Mouse (Mus musculus) liver, embryonic 14.5 days (tissue): ENCODE measurements around the gene Polr3b. TPM values are rescaled to one million over a fixed set of nuclear protein-coding genes. Genes with fewer than 3 reads are reported as not detected.

Source experiments
- ATAC-seq: fragments of 200-750 bp; cut with Nextera tagmentation; 2 replicates; pipeline ENCODE4 v1.8.0; 2017; ENCODE audit warnings: moderate number of reproducible peaks, mild to moderate bottlenecking, moderate library complexity; ENCODE audit not compliant: insufficient read depth
- DNase-seq, 3 experiments: peaks; one replicate each; pipeline ENCODE4 v3.0.0-alpha.2; 2012 to 2013; ENCODE audit warnings: low read depth in 3 of 3, low spot score in 3 of 3
- H3K27ac ChIP-seq: fragments of 300-500 bp; sonication (generic); 2 replicates; pipeline ENCODE4 v1.5.1; 2014; ENCODE audit warnings: moderate library complexity, mild to moderate bottlenecking, control low read depth, inconsistent platforms
- H3K27me3 ChIP-seq: fragments of 300-500 bp; sonication (generic); 2 replicates; pipeline ENCODE4 v1.6.1; 2014; ENCODE audit warnings: mild to moderate bottlenecking, low read length, moderate library complexity; ENCODE audit not compliant: control insufficient read depth, insufficient read depth
- H3K36me3 ChIP-seq: fragments of 300-500 bp; sonication (generic); replicated peaks from 2 replicates; pipeline ENCODE4 v1.6.1; 2014; ENCODE audit warnings: low read depth; ENCODE audit not compliant: control insufficient read depth, insufficient read depth
- H3K4me1 ChIP-seq, 2 experiments: fragments of 200-500 bp in 1 of 2; fragments of 300-500 bp in 1 of 2; sonication (generic) in 1 of 2; replicated peaks; 2 replicates each; pipeline ENCODE4 v1.6.1; 2012 to 2014; ENCODE audit warnings: antibody characterized with exemption in 1 of 2, inconsistent platforms in 1 of 2, low read length in 1 of 2; ENCODE audit not compliant: control insufficient read depth in 2 of 2, insufficient read depth in 2 of 2
- H3K4me2 ChIP-seq: fragments of 300-500 bp; sonication (generic); 2 replicates; pipeline ENCODE4 v1.6.1; 2014; ENCODE audit warnings: low read depth, mild to moderate bottlenecking, control low read depth, moderate library complexity
- H3K4me3 ChIP-seq, 2 experiments: fragments of 200-500 bp in 1 of 2; fragments of 300-500 bp in 1 of 2; sonication (generic) in 1 of 2; 2 replicates each; pipeline ENCODE4 v1.5.1; 2012 to 2014; ENCODE audit warnings: low read depth in 2 of 2, low read length in 2 of 2, mild to moderate bottlenecking in 2 of 2, control low read depth in 1 of 2, inconsistent platforms in 1 of 2, moderate library complexity in 1 of 2; ENCODE audit not compliant: insufficient read depth in 1 of 2
- H3K9ac ChIP-seq: fragments of 300-500 bp; sonication (generic); replicated peaks from 2 replicates; pipeline ENCODE4 v1.6.1; 2014; ENCODE audit warnings: mild to moderate bottlenecking, control low read depth, moderate library complexity
- H3K9me3 ChIP-seq: fragments of 300-500 bp; sonication (generic); 2 replicates; pipeline ENCODE4 v1.6.1; 2016; ENCODE audit warnings: low read length, mixed read lengths; ENCODE audit not compliant: control insufficient read depth
- CTCF ChIP-seq: IDR thresholded peaks from 2 replicates; pipeline ENCODE4 v1.5.1; 2016; ENCODE audit warnings: antibody characterized with exemption, low read depth, control low read depth
- EP300 ChIP-seq: IDR thresholded peaks from 2 replicates; pipeline ENCODE4 v1.6.1; 2016; ENCODE audit warnings: antibody characterized with exemption, low read depth
- WGBS: fragments of 180-500 bp; shearing (Covaris S2); extraction: QIAGEN DNeasy Blood & Tissue Kit; methylation state at CpG from one replicate; pipeline ENCODE4 v1.1.7; 2014; ENCODE audit not compliant: insufficient replicate concordance; 5-methylcytosine and 5-hydroxymethylcytosine counted together
- polyA plus RNA-seq, 2 experiments: library from polyadenylated mRNA; depleted of rRNA in 1 of 2; stranded (reverse) in 1 of 2; unstranded in 1 of 2; fragments of >200 nt; fragmentation: Nextera tagmentation in 1 of 2; extraction: Ambion mirVana in 1 of 2; gene quantifications; 2 replicates each; pipeline versions ENCODE4 v1.2.1 to v1.2.3; 2012 to 2014

Polr3b gene
- polyA plus RNA-seq, 2 experiments: 3.7 to 5.8 TPM

- Histone ChIP-seq H3K27me3 (no peaks in the 10 kb centered on the region), H3K4me1 (no peaks in the 10 kb centered on the region), H3K36me3 (no peaks in the 10 kb centered on the region; the same call in 1 of the 2 replicates), H3K27ac (no peak overlapping the region), H3K9ac (no peak overlapping the region), H3K4me3 (no peak overlapping the region), H3K4me2 (no peak overlapping the region), H3K9me3 (no peaks in the 10 kb centered on the region)
- TF ChIP-seq CTCF (no peak), EP300 (no peak)
- no peak for DNase-seq
- 55% methylated on average over 3 of the region's 3 CpGs for WGBS
- ATAC-seq: no peak
Measured at GRCm38 (mm10) chr10:84597127-84597785, 24.8 kb upstream of the Polr3b start.

- Histone ChIP-seq H3K4me1 (no peaks in the 10 kb centered on the region), H3K27me3 (no peaks in the 10 kb centered on the region), H3K9me3 (no peaks in the 10 kb centered on the region), H3K27ac (no peak overlapping the region), H3K4me3 (no peak overlapping the region), H3K36me3 (no peaks in the 10 kb centered on the region), H3K4me2 (no peak overlapping the region), H3K9ac (no peak overlapping the region)
- TF ChIP-seq EP300: no peak
- TF ChIP-seq CTCF: peak; percentile 27; the same call in 1 of the 2 replicates
- DNase-seq (no peak), ATAC-seq (no peak)
- 55% methylated on average over 1 of the region's 1 CpGs for WGBS
Measured at GRCm38 (mm10) chr10:84598172-84598571, 23.9 kb upstream of the Polr3b start.

- Histone ChIP-seq H3K4me3 (no peak overlapping the region), H3K27me3 (no peaks in the 10 kb centered on the region), H3K9me3 (no peaks in the 10 kb centered on the region), H3K4me2 (no peak overlapping the region), H3K9ac (no peak overlapping the region), H3K36me3 (no peaks in the 10 kb centered on the region; the same call in 1 of the 2 replicates), H3K27ac (no peak overlapping the region), H3K4me1 (no peaks in the 10 kb centered on the region)
- ATAC-seq: no peak
- no peak for DNase-seq
- WGBS: 60% methylated on average over 6 of the region's 6 CpGs
- TF ChIP-seq CTCF: no peak
- TF ChIP-seq EP300: no peak
Measured at GRCm38 (mm10) chr10:84600136-84600535, 22.0 kb upstream of the Polr3b start.

- H3K36me3 ChIP-seq: no peaks in the 10 kb centered on the region; the same call in 1 of the 2 replicates
- H3K27ac ChIP-seq: no peak overlapping the region
- WGBS: 17% methylated on average over 1 of the region's 1 CpGs
- H3K4me1 ChIP-seq: no peaks in the 10 kb centered on the region
- DNase-seq: no peak
- no peak for ATAC-seq
- no peaks in the 10 kb centered on the region for H3K9me3 ChIP-seq
- H3K4me2 ChIP-seq: no peak overlapping the region
- no peak for TF ChIP-seq CTCF
- no peak for TF ChIP-seq EP300
- no peak overlapping the region for H3K9ac ChIP-seq
- H3K4me3 ChIP-seq: no peak overlapping the region
- H3K27me3 ChIP-seq: no peaks in the 10 kb centered on the region
Measured at GRCm38 (mm10) chr10:84604335-84604734, 17.8 kb upstream of the Polr3b start.

- Histone ChIP-seq H3K27ac (no peak overlapping the region), H3K4me1 (peaks cover 0 to 7% of the 10 kb centered on the region in 2 experiments; a peak in 1 of 4 replicates), H3K36me3 (no peaks in the 10 kb centered on the region; the same call in 1 of the 2 replicates), H3K4me2 (no peak overlapping the region), H3K27me3 (no peaks in the 10 kb centered on the region), H3K4me3 (no peak overlapping the region), H3K9ac (no peak overlapping the region), H3K9me3 (no peaks in the 10 kb centered on the region)
- TF ChIP-seq EP300 (no peak), CTCF (no peak)
- ATAC-seq: no peak
- 67% methylated on average over 3 of the region's 3 CpGs for WGBS
- no peak for DNase-seq
Measured at GRCm38 (mm10) chr10:84608361-84608760, 13.7 kb upstream of the Polr3b start.
